Mouse (Mus musculus): ENCODE data around the gene Nfkbil1. TPM values are rescaled to one million over a fixed set of nuclear protein-coding genes. Genes with fewer than 3 reads are reported as not detected.
A peak's percentile ranks its signal among the peaks of the same experiment; 100 is the strongest.

The Nfkbil1 gene
- total RNA-seq (2015) (1.9 and 3.1 TPM in 2 replicates), total RNA-seq (2017) (6.7 and 8.0 TPM in 2 replicates)

GRCm38 (mm10) chr17:35235614-35236389 is at the start of gene Nfkbil1:
TSS of gene Nfkbil1 (minus strand) at chr17:35235792.
- ATAC-seq (replicated peaks; ENCODE audit: poor library complexity), result peak; percentile 69

GRCm38 (mm10) chr17:35280276-35280675 is 44.7 kb upstream of the Nfkbil1 start:
- ATAC-seq (replicated peaks; ENCODE audit: poor library complexity), result no peak

GRCm38 (mm10) chr17:35278957-35279688 is 43.5 kb upstream of the Nfkbil1 start:
- no peak for ATAC-seq (replicated peaks; ENCODE audit: poor library complexity)

GRCm38 (mm10) chr17:35278049-35278448 is 42.5 kb upstream of the Nfkbil1 start:
- no peak for ATAC-seq (replicated peaks; ENCODE audit: poor library complexity)

GRCm38 (mm10) chr17:35276304-35276864 is 40.8 kb upstream of the Nfkbil1 start:
- no peak for ATAC-seq (replicated peaks; ENCODE audit: poor library complexity)

GRCm38 (mm10) chr17:35274770-35275169 is 39.2 kb upstream of the Nfkbil1 start:
- peak; percentile 92 for ATAC-seq (replicated peaks; ENCODE audit: poor library complexity)

- ATAC-seq (replicated peaks; ENCODE audit: poor library complexity), result no peak
Observed at GRCm38 (mm10) chr17:35272249-35272648, 36.7 kb upstream of the Nfkbil1 start.

GRCm38 (mm10) chr17:35269653-35270347 is 34.2 kb upstream of the Nfkbil1 start:
- peak; percentile 89 for ATAC-seq (replicated peaks; ENCODE audit: poor library complexity)

- no peak for ATAC-seq (replicated peaks; ENCODE audit: poor library complexity)
Observed at GRCm38 (mm10) chr17:35267399-35268086, 32.0 kb upstream of the Nfkbil1 start.

- no peak for ATAC-seq (replicated peaks; ENCODE audit: poor library complexity)
Observed at GRCm38 (mm10) chr17:35263523-35263883, 27.9 kb upstream of the Nfkbil1 start.

GRCm38 (mm10) chr17:35262664-35263522 is 27.3 kb upstream of the Nfkbil1 start, which contains the start of gene H2-D1:
TSS of gene H2-D1 (plus strand) at chr17:35262730.
- ATAC-seq (replicated peaks; ENCODE audit: poor library complexity), result peak; percentile 78

GRCm38 (mm10) chr17:35261651-35262050 is 26.1 kb upstream of the Nfkbil1 start:
- no peak for ATAC-seq (replicated peaks; ENCODE audit: poor library complexity)

- ATAC-seq (replicated peaks; ENCODE audit: poor library complexity), result no peak
Observed at GRCm38 (mm10) chr17:35259621-35260020, 24.0 kb upstream of the Nfkbil1 start.

GRCm38 (mm10) chr17:35258492-35259478 is 23.2 kb upstream of the Nfkbil1 start:
- peak; percentile 69 for ATAC-seq (replicated peaks; ENCODE audit: poor library complexity)

- peak; percentile 56 for ATAC-seq (replicated peaks; ENCODE audit: poor library complexity)
Observed at GRCm38 (mm10) chr17:35257824-35258491, 22.4 kb upstream of the Nfkbil1 start.

- ATAC-seq (replicated peaks; ENCODE audit: poor library complexity), result no peak
Observed at GRCm38 (mm10) chr17:35257378-35257777, 21.8 kb upstream of the Nfkbil1 start.

GRCm38 (mm10) chr17:35255704-35256103 is 20.1 kb upstream of the Nfkbil1 start:
- ATAC-seq (replicated peaks; ENCODE audit: poor library complexity), result no peak

- ATAC-seq (replicated peaks; ENCODE audit: poor library complexity), result no peak
Observed at GRCm38 (mm10) chr17:35255301-35255700, 19.7 kb upstream of the Nfkbil1 start.
